Mouse (Mus musculus) liver, embryonic 12.5 days (tissue): ENCODE measurements around the gene L1td1. TPM values are rescaled to one million over a fixed set of nuclear protein-coding genes. Genes with fewer than 3 reads are reported as not detected.
"Not testable (repeated sequence)": the region's sequence is repeated elsewhere in the genome, so short reads cannot be mapped to it uniquely, and the experiment has no call there.

Experiments used
- ATAC-seq: fragments of 200-750 bp; cut with Nextera tagmentation; 2 replicates; pipeline ENCODE4 v1.8.0; 2017; ENCODE audit warnings: moderate number of reproducible peaks, mild to moderate bottlenecking, moderate library complexity
- H3K27ac ChIP-seq: fragments of 300-500 bp; sonication (generic); 2 replicates; pipeline ENCODE4 v1.5.1; 2016; ENCODE audit warnings: mild to moderate bottlenecking
- H3K27me3 ChIP-seq: fragments of 300-500 bp; sonication (generic); replicated peaks from 2 replicates; pipeline ENCODE4 v1.6.1; 2016; ENCODE audit warnings: mild to moderate bottlenecking, moderate library complexity
- H3K36me3 ChIP-seq: fragments of 300-500 bp; sonication (generic); 2 replicates; pipeline ENCODE4 v1.6.1; 2016; ENCODE audit warnings: mild to moderate bottlenecking, moderate library complexity
- H3K4me1 ChIP-seq: fragments of 300-500 bp; sonication (generic); 2 replicates; pipeline ENCODE4 v1.6.1; 2016
- H3K4me2 ChIP-seq: fragments of 300-500 bp; sonication (generic); 2 replicates; pipeline ENCODE4 v1.6.1; 2016; ENCODE audit warnings: mild to moderate bottlenecking, moderate library complexity
- H3K4me3 ChIP-seq: fragments of 300-500 bp; sonication (generic); 2 replicates; pipeline ENCODE4 v1.5.1; 2016; ENCODE audit warnings: mild to moderate bottlenecking, moderate library complexity
- H3K9ac ChIP-seq: fragments of 300-500 bp; sonication (generic); 2 replicates; pipeline ENCODE4 v1.6.1; 2016; ENCODE audit warnings: mild to moderate bottlenecking, moderate library complexity
- H3K9me3 ChIP-seq: fragments of 300-500 bp; sonication (generic); replicated peaks from 2 replicates; pipeline ENCODE4 v1.6.1; 2016; ENCODE audit warnings: mild to moderate bottlenecking, moderate library complexity
- WGBS: fragments of 180-500 bp; shearing (Covaris S2); methylation state at CpG from one replicate; pipeline ENCODE4 v1.1.7; 2016; ENCODE audit not compliant: insufficient replicate concordance; 5-methylcytosine and 5-hydroxymethylcytosine counted together
- polyA plus RNA-seq: library from polyadenylated mRNA; unstranded; fragments of >200 nt; fragmentation: Nextera tagmentation; extraction: Ambion mirVana; gene quantifications from 2 replicates; pipeline ENCODE4 v1.2.1, GENCODE M21; 2016

The L1td1 gene
- polyA plus RNA-seq, 1 experiment from 2014 or later, result not detected

DNA sequence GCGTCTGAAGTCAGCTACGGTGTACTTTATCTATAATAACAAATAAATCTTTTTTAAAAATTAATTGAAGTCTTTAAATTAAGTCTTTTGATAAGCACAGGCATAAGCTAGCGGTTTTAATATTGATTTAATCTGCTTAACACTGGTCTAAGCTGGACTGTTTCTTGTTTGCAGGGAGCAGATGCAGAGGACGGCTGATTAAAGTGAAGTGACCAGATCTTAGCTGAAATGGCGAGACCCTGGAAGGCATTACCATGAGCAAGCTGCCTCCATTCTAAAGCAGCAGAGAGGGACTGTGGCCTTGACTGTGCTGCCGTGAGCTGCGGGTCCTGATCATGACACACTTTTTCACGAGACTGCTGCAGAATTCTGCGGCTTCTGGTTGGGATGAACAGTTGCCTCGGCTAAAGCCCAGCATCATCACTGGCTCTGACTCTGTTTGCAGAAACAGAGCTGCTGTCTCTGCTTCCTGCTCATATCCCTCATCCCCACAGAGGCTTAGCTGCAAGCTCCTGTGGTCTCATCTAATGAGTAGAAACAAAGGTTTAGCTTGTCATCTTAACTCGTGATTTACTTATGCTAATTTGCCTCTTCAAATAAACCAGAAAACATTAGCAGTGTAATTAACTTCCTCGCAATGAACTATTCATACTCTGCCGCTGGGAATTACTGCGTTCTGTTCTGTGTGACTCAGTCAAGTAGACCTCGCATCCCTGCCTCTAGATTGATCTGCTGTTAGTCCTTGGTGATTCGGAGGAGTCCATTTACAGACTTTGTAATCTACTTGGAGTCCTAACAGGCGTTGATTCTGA, 8.6 kb upstream of the L1td1 start:
- Histone ChIP-seq H3K27me3 (no peaks in the 10 kb centered on the region), H3K36me3 (no peaks in the 10 kb centered on the region), H3K9me3 (no peaks in the 10 kb centered on the region), H3K4me3 (no peak overlapping the region), H3K27ac (no peak overlapping the region), H3K4me1 (no peaks in the 10 kb centered on the region), H3K9ac (no peak overlapping the region), H3K4me2 (no peak overlapping the region)
- 73% methylated on average over 17 of the region's 17 CpGs for WGBS
- ATAC-seq, result no peak

DNA sequence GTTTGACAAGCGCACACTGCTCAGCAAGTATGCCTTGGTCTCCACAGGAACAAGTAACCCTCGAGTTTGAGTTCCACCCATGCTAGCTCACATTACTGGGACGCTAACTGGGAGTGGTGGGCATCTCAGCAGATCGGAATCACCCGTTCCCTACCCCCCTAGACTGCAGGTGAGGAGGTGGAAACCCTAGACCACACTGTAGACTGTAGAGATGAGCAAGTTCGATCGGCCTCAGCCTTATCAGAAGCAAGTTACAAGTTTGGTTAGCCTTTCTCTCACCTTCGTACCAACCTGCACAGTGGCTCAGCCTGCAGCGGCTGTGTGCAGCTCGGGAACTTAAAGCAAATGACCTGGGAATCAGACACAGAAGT, 8.0 kb upstream of the L1td1 start:
- no peaks in the 10 kb centered on the region for H3K36me3 ChIP-seq
- H3K9ac ChIP-seq, result no peak overlapping the region
- no peak overlapping the region for H3K4me2 ChIP-seq
- H3K27me3 ChIP-seq, result no peaks in the 10 kb centered on the region
- 70% methylated on average over 10 of the region's 10 CpGs for WGBS
- no peak for ATAC-seq
- no peaks in the 10 kb centered on the region for H3K4me1 ChIP-seq
- H3K27ac ChIP-seq, result no peak overlapping the region
- no peaks in the 10 kb centered on the region for H3K9me3 ChIP-seq
- no peak overlapping the region for H3K4me3 ChIP-seq

DNA sequence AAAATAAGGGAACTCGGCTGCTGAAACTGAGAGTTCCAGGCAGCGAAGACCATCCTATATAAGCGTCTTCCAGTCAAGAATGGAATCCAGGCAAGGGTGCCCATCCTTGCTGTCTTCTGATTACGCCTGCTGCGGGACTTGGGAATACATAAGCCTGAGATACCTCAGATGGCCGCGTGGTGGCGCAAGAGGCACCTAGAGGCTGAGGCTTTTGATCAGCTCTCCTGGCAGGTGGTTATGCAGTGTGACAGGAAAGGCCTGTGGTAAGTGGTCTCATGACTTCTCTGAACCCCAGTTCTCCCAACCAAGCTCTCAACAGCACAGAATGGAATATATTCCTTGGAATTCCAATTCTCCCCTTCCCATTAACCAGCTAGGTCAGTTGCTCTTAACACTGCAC, 4.1 kb upstream of the L1td1 start:
- ATAC-seq, result no peak
- no peaks in the 10 kb centered on the region for H3K9me3 ChIP-seq
- no peaks in the 10 kb centered on the region for H3K36me3 ChIP-seq
- H3K27ac ChIP-seq, result no peak overlapping the region
- 15% methylated on average over 8 of the region's 8 CpGs for WGBS
- H3K4me3 ChIP-seq, result no peak overlapping the region
- no peak overlapping the region for H3K9ac ChIP-seq
- H3K27me3 ChIP-seq, result peaks cover 22% of the 10 kb centered on the region
- no peak overlapping the region for H3K4me2 ChIP-seq
- H3K4me1 ChIP-seq, result peaks cover 8% of the 10 kb centered on the region; the same call in 1 of the 2 replicates

GRCm38 (mm10) chr4:98724682-98725081, 1.9 kb upstream of the L1td1 start:
- not testable (repeated sequence) for H3K4me3 ChIP-seq, H3K4me1 ChIP-seq, ATAC-seq, H3K9me3 ChIP-seq, H3K9ac ChIP-seq, H3K27ac ChIP-seq, H3K36me3 ChIP-seq, H3K4me2 ChIP-seq
- WGBS, result 67% methylated on average over 1 of the region's 1 CpGs
- H3K27me3 ChIP-seq, result peaks cover 39% of the 10 kb centered on the region

- no peaks in the 10 kb centered on the region for H3K9me3 ChIP-seq
- no peak overlapping the region for H3K4me2 ChIP-seq
- peaks cover 39% of the 10 kb centered on the region for H3K27me3 ChIP-seq
- no peak overlapping the region for H3K9ac ChIP-seq
- 17% methylated on average over 4 of the region's 4 CpGs for WGBS
- H3K27ac ChIP-seq, result no peak overlapping the region
- H3K4me3 ChIP-seq, result no peak overlapping the region
- H3K36me3 ChIP-seq, result no peaks in the 10 kb centered on the region
- no peak for ATAC-seq
- H3K4me1 ChIP-seq, result peaks cover 8% of the 10 kb centered on the region; the same call in 1 of the 2 replicates
Measured at GRCm38 (mm10) chr4:98725439-98725838, 1.1 kb upstream of the L1td1 start.

GRCm38 (mm10) chr4:98727295-98727958, 893 bp downstream of the L1td1 start:
- Histone ChIP-seq H3K9ac (no peak overlapping the region), H3K27ac (no peak overlapping the region), H3K9me3 (no peaks in the 10 kb centered on the region), H3K36me3 (no peaks in the 10 kb centered on the region), H3K4me1 (peaks cover 8% of the 10 kb centered on the region; the same call in 1 of the 2 replicates), H3K4me3 (peak overlapping the region; percentile 25), H3K4me2 (peak overlapping the region; percentile 53), H3K27me3 (peaks cover 39% of the 10 kb centered on the region)
- 4% methylated on average over 21 of the region's 21 CpGs for WGBS
- ATAC-seq, result no peak

DNA sequence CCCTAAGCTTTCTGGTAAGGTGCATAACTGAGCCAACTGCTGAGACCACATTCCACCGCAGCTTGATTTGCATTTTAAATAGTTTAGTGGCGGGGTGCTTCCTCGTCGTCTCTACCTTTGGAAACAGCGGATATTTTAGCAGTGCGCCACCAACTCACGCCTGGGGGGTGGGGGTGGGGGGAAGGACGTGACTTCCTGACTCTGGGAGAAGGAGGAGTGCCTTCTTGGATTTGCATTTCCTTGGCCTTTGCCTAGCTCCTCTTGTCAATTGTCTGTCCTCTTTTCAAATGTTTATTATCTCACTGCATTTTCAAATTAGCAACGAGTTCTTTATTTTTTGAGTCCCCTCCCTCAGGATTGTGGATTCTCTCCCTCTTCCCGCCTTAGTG, 1.4 kb downstream of the L1td1 start:
- H3K4me3 ChIP-seq, result no peak overlapping the region; the same call in 1 of the 2 replicates
- 3% methylated on average over 10 of the region's 10 CpGs for WGBS
- peaks cover 8% of the 10 kb centered on the region; the same call in 1 of the 2 replicates for H3K4me1 ChIP-seq
- H3K27ac ChIP-seq, result no peak overlapping the region
- no peaks in the 10 kb centered on the region for H3K36me3 ChIP-seq
- ATAC-seq, result no peak
- H3K4me2 ChIP-seq, result peak overlapping the region; percentile 25
- no peaks in the 10 kb centered on the region for H3K9me3 ChIP-seq
- peaks cover 39% of the 10 kb centered on the region for H3K27me3 ChIP-seq
- H3K9ac ChIP-seq, result no peak overlapping the region

- H3K27me3 ChIP-seq, result peaks cover 39% of the 10 kb centered on the region
- H3K9ac ChIP-seq, result no peak overlapping the region
- 30% methylated on average over 7 of the region's 7 CpGs for WGBS
- H3K4me2 ChIP-seq, result no peak overlapping the region
- no peak overlapping the region for H3K27ac ChIP-seq
- H3K4me3 ChIP-seq, result no peak overlapping the region
- no peaks in the 10 kb centered on the region for H3K9me3 ChIP-seq
- peaks cover 8% of the 10 kb centered on the region; the same call in 1 of the 2 replicates for H3K4me1 ChIP-seq
- H3K36me3 ChIP-seq, result no peaks in the 10 kb centered on the region
- no peak for ATAC-seq
Measured at GRCm38 (mm10) chr4:98728716-98729115, 2.2 kb downstream of the L1td1 start.

DNA sequence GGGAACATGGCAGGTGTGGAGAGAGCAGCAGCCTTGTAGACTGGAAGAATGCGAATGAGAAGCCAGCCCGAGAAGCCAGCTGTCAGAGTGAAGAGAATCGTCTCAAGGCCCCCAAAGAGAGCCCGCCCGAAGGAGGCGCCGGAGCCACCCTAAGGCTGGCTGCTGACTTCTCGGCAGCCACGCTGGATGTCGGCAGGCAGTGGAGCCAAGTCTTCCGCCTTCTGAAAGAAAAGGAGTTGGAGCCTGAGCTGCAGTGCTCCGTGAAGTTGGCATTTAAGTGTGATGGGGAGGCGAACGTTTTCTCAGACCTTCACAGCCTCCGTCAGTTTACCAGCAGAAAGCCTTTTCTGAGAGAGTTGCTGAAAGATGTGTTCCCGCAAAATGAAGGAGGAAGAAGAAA, 7.1 kb downstream of the L1td1 start:
- no peak for ATAC-seq
- Histone ChIP-seq H3K4me3 (no peak overlapping the region), H3K4me1 (no peaks in the 10 kb centered on the region), H3K9ac (no peak overlapping the region), H3K36me3 (no peaks in the 10 kb centered on the region), H3K27me3 (peaks cover 6% of the 10 kb centered on the region), H3K27ac (no peak overlapping the region), H3K4me2 (no peak overlapping the region), H3K9me3 (no peaks in the 10 kb centered on the region)
- 83% methylated on average over 16 of the region's 16 CpGs for WGBS

- H3K9ac ChIP-seq, result no peak overlapping the region
- H3K4me2 ChIP-seq, result no peak overlapping the region
- no peaks in the 10 kb centered on the region for H3K9me3 ChIP-seq
- no peak overlapping the region for H3K4me3 ChIP-seq
- no peak for ATAC-seq
- 30% methylated on average over 2 of the region's 2 CpGs for WGBS
- no peaks in the 10 kb centered on the region for H3K27me3 ChIP-seq
- no peak overlapping the region for H3K27ac ChIP-seq
- H3K4me1 ChIP-seq, result no peaks in the 10 kb centered on the region
- no peaks in the 10 kb centered on the region for H3K36me3 ChIP-seq
Measured at GRCm38 (mm10) chr4:98739753-98740152, 13.2 kb downstream of the L1td1 start.

GRCm38 (mm10) chr4:98743209-98743905, 16.8 kb downstream of the L1td1 start:
- no peaks in the 10 kb centered on the region for H3K4me1 ChIP-seq
- H3K9me3 ChIP-seq, result no peaks in the 10 kb centered on the region
- H3K36me3 ChIP-seq, result no peaks in the 10 kb centered on the region
- H3K27ac ChIP-seq, result no peak overlapping the region
- ATAC-seq, result no peak
- H3K4me2 ChIP-seq, result no peak overlapping the region
- WGBS, result 64% methylated on average over 3 of the region's 3 CpGs
- no peak overlapping the region for H3K9ac ChIP-seq
- H3K4me3 ChIP-seq, result no peak overlapping the region
- H3K27me3 ChIP-seq, result no peaks in the 10 kb centered on the region

DNA sequence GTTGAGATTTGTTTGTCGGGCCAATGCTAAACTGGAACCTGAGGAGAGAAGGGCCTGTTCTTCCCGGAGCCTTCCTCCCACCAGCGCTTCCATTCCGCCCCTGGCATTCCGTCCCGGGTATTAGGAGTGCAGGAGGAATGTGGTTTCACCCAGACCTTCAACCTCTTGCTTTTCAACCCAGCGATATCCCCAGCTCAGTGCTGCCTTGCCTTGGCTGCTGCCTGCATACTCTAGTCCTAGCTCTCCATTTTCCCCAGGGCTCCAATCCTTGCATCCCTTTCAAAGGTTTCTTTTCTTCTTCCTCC, 17.3 kb downstream of the L1td1 start:
- Histone ChIP-seq H3K9ac (no peak overlapping the region), H3K4me2 (no peak overlapping the region), H3K27ac (no peak overlapping the region), H3K4me3 (no peak overlapping the region), H3K4me1 (no peaks in the 10 kb centered on the region), H3K36me3 (no peaks in the 10 kb centered on the region), H3K27me3 (no peaks in the 10 kb centered on the region), H3K9me3 (no peaks in the 10 kb centered on the region)
- no peak for ATAC-seq
- 36% methylated on average over 7 of the region's 7 CpGs for WGBS
